Mouse (Mus musculus) lung, embryonic 14.5 days (tissue): ENCODE measurements at regions not wholly inside any gene's neighbourhood (a gene's known extent, or its start where the extent isn't known, plus 50 kb on each side); places are given as distances from the start of the nearest gene placed in this dataset.

ENCODE experiments used
- ATAC-seq: fragments of 200-750 bp; cut with Nextera tagmentation; 2 replicates; pipeline ENCODE4 v1.8.0; 2017; ENCODE audit warnings: mild to moderate bottlenecking, moderate TSS enrichment, moderate library complexity; ENCODE audit not compliant: insufficient read depth
- DNase-seq: peaks from one replicate; pipeline ENCODE4 v3.0.0-alpha.2; 2015
- H3K27ac ChIP-seq: fragments of 300-500 bp; sonication (generic); 2 replicates; pipeline ENCODE4 v1.5.1; 2014; ENCODE audit warnings: low read depth, mild to moderate bottlenecking, moderate library complexity
- H3K27me3 ChIP-seq: fragments of 300-500 bp; sonication (generic); 2 replicates; pipeline ENCODE4 v1.6.1; 2014; ENCODE audit warnings: low read length, control low read depth; ENCODE audit not compliant: insufficient read depth
- H3K36me3 ChIP-seq: fragments of 300-500 bp; sonication (generic); 2 replicates; pipeline ENCODE4 v1.6.1; 2014; ENCODE audit warnings: control low read depth; ENCODE audit not compliant: insufficient read depth
- H3K4me1 ChIP-seq: fragments of 300-500 bp; sonication (generic); 2 replicates; pipeline ENCODE4 v1.6.1; 2014; ENCODE audit warnings: antibody characterized with exemption, control low read depth; ENCODE audit not compliant: insufficient read depth
- H3K4me2 ChIP-seq: fragments of 300-500 bp; sonication (generic); 2 replicates; pipeline ENCODE4 v1.6.1; 2014; ENCODE audit warnings: mild to moderate bottlenecking
- H3K4me3 ChIP-seq: fragments of 300-500 bp; sonication (generic); 2 replicates; pipeline ENCODE4 v1.5.1; 2014; ENCODE audit warnings: low read depth, low read length
- H3K9ac ChIP-seq: fragments of 300-500 bp; sonication (generic); 2 replicates; pipeline ENCODE4 v1.6.1; 2014
- H3K9me3 ChIP-seq: fragments of 300-500 bp; sonication (generic); 2 replicates; pipeline ENCODE4 v1.6.1; 2016; ENCODE audit warnings: low read depth, low read length, control low read depth
- CTCF ChIP-seq: IDR thresholded peaks from 2 replicates; pipeline ENCODE4 v1.5.1; 2016; ENCODE audit warnings: antibody characterized with exemption, low read depth
- WGBS: fragments of 180-500 bp; shearing (Covaris S2); extraction: QIAGEN DNeasy Blood & Tissue Kit; methylation state at CpG from one replicate; pipeline ENCODE4 v1.1.7; 2014; 5-methylcytosine and 5-hydroxymethylcytosine counted together

GRCm38 (mm10) chr11:34932191-34932590, 98.8 kb upstream of the Spdl1 start:
- no peak overlapping the region for H3K27ac ChIP-seq
- DNase-seq (no peak), ATAC-seq (no peak)

GRCm38 (mm10) chr11:34917175-34917574, 83.7 kb upstream of the Spdl1 start:
- Histone ChIP-seq H3K4me2 (no peak overlapping the region), H3K4me3 (no peak overlapping the region), H3K36me3 (no peaks in the 10 kb centered on the region), H3K9ac (no peak overlapping the region), H3K27me3 (no peaks in the 10 kb centered on the region), H3K9me3 (no peaks in the 10 kb centered on the region), H3K27ac (no peak overlapping the region), H3K4me1 (peaks cover 7% of the 10 kb centered on the region)
- no peak for TF ChIP-seq CTCF
- no peak for DNase-seq
- WGBS: 61% methylated on average over 1 of the region's 1 CpGs
- no peak for ATAC-seq

More at GRCm38 (mm10) chr11:34932191-34932590, 98.8 kb upstream of the Spdl1 start:
- no peaks in the 10 kb centered on the region for H3K27me3 ChIP-seq
- H3K9me3 ChIP-seq: no peaks in the 10 kb centered on the region
- no peaks in the 10 kb centered on the region for H3K4me1 ChIP-seq
- H3K36me3 ChIP-seq: no peaks in the 10 kb centered on the region
- no peak overlapping the region for H3K4me3 ChIP-seq
- H3K4me2 ChIP-seq: no peak overlapping the region
- H3K9ac ChIP-seq: no peak overlapping the region
- no peak for TF ChIP-seq CTCF

GRCm38 (mm10) chr11:34909841-34910240, 76.4 kb upstream of the Spdl1 start:
- Histone ChIP-seq H3K36me3 (no peaks in the 10 kb centered on the region), H3K4me2 (no peak overlapping the region), H3K9ac (no peak overlapping the region), H3K4me3 (no peak overlapping the region), H3K27me3 (no peaks in the 10 kb centered on the region), H3K4me1 (no peaks in the 10 kb centered on the region), H3K27ac (no peak overlapping the region; the same call in 1 of the 2 replicates), H3K9me3 (no peaks in the 10 kb centered on the region)
- 24% methylated on average over 5 of the region's 5 CpGs for WGBS
- DNase-seq (peak; percentile 74), ATAC-seq (peak; percentile 94)
- no peak for TF ChIP-seq CTCF

- no peak overlapping the region for H3K27ac ChIP-seq
- no peaks in the 10 kb centered on the region for H3K27me3 ChIP-seq
- no peak for TF ChIP-seq CTCF
- no peak overlapping the region for H3K9ac ChIP-seq
- no peak for ATAC-seq
- no peak overlapping the region for H3K4me3 ChIP-seq
- DNase-seq: no peak
- H3K36me3 ChIP-seq: no peaks in the 10 kb centered on the region
- H3K4me2 ChIP-seq: no peak overlapping the region
- 29% methylated on average over 4 of the region's 4 CpGs for WGBS
- no peaks in the 10 kb centered on the region for H3K4me1 ChIP-seq
- H3K9me3 ChIP-seq: no peaks in the 10 kb centered on the region
Observed at GRCm38 (mm10) chr11:34904271-34904670, 70.8 kb upstream of the Spdl1 start.

- no peak for TF ChIP-seq CTCF
- no peaks in the 10 kb centered on the region for H3K36me3 ChIP-seq
- no peak overlapping the region for H3K4me2 ChIP-seq
- H3K4me1 ChIP-seq: no peaks in the 10 kb centered on the region
- no peak overlapping the region for H3K27ac ChIP-seq
- ATAC-seq (peak; percentile 60; the same call in 1 of the 2 replicates), DNase-seq (peak; percentile 65)
- no peaks in the 10 kb centered on the region for H3K9me3 ChIP-seq
- H3K4me3 ChIP-seq: no peak overlapping the region
- no peak overlapping the region for H3K9ac ChIP-seq
- no peaks in the 10 kb centered on the region for H3K27me3 ChIP-seq
- WGBS: 60% methylated on average over 3 of the region's 3 CpGs
Observed at GRCm38 (mm10) chr11:34899400-34899799, 66.0 kb upstream of the Spdl1 start.

- WGBS: 32% methylated on average over 7 of the region's 7 CpGs
- no peak overlapping the region for H3K4me3 ChIP-seq
- peak overlapping the region; percentile 10; the same call in 1 of the 2 replicates for H3K27ac ChIP-seq
- no peaks in the 10 kb centered on the region for H3K4me1 ChIP-seq
- peak overlapping the region; percentile 19; the same call in 1 of the 2 replicates for H3K4me2 ChIP-seq
- peak; percentile 67 for DNase-seq
- no peak for TF ChIP-seq CTCF
- no peaks in the 10 kb centered on the region for H3K36me3 ChIP-seq
- peak; percentile 62 for ATAC-seq
- no peaks in the 10 kb centered on the region for H3K9me3 ChIP-seq
- H3K27me3 ChIP-seq: no peaks in the 10 kb centered on the region
- no peak overlapping the region for H3K9ac ChIP-seq
Observed at GRCm38 (mm10) chr11:34895624-34896023, 62.2 kb upstream of the Spdl1 start.

- Histone ChIP-seq H3K27ac (no peak overlapping the region), H3K36me3 (no peaks in the 10 kb centered on the region), H3K4me2 (no peak overlapping the region), H3K4me1 (no peaks in the 10 kb centered on the region), H3K9me3 (no peaks in the 10 kb centered on the region), H3K4me3 (no peak overlapping the region), H3K27me3 (no peaks in the 10 kb centered on the region), H3K9ac (no peak overlapping the region)
- TF ChIP-seq CTCF: no peak
- no peak for ATAC-seq
- peak; percentile 26 for DNase-seq
- 76% methylated on average over 7 of the region's 7 CpGs for WGBS
Observed at GRCm38 (mm10) chr11:34888374-34889136, 55.1 kb upstream of the Spdl1 start.
